Mouse (Mus musculus): ENCODE measurements at regions not wholly inside any gene's neighbourhood (a gene's known extent, or its start where the extent isn't known, plus 50 kb on each side); places are given as distances from the start of the nearest gene placed in this dataset.

GRCm38 (mm10) chr3:144324974-144325373 is 120.0 kb upstream of the Lmo4 start:
- no peak for DNase-seq (ENCODE audit: low read depth, low spot score)

GRCm38 (mm10) chr3:144323524-144323923 is 118.5 kb upstream of the Lmo4 start:
- no peak for DNase-seq (ENCODE audit: low read depth, low spot score)

- no peak for DNase-seq (ENCODE audit: low read depth, low spot score)
Measured at GRCm38 (mm10) chr3:144319468-144320205, 114.6 kb upstream of the Lmo4 start.

GRCm38 (mm10) chr3:144318761-144319467 is 113.9 kb upstream of the Lmo4 start:
- DNase-seq (ENCODE audit: low read depth, low spot score): peak; percentile 19

GRCm38 (mm10) chr3:144310748-144311147 is 105.7 kb upstream of the Lmo4 start:
- DNase-seq (ENCODE audit: low read depth, low spot score): no peak

- no peak for DNase-seq (ENCODE audit: low read depth, low spot score)
Measured at GRCm38 (mm10) chr3:144308616-144309015, 103.6 kb upstream of the Lmo4 start.

GRCm38 (mm10) chr3:144307557-144307956 is 102.5 kb upstream of the Lmo4 start:
- DNase-seq (ENCODE audit: low read depth, low spot score): no peak

GRCm38 (mm10) chr3:144305456-144305855 is 100.4 kb upstream of the Lmo4 start:
- DNase-seq (ENCODE audit: low read depth, low spot score): no peak

- DNase-seq (ENCODE audit: low read depth, low spot score): no peak
Measured at GRCm38 (mm10) chr3:144304924-144305323, 99.9 kb upstream of the Lmo4 start.

GRCm38 (mm10) chr3:144302626-144303025 is 97.6 kb upstream of the Lmo4 start:
- no peak for DNase-seq (ENCODE audit: low read depth, low spot score)

GRCm38 (mm10) chr3:144301068-144301467 is 96.0 kb upstream of the Lmo4 start:
- DNase-seq (ENCODE audit: low read depth, low spot score): no peak

GRCm38 (mm10) chr3:144299239-144299638 is 94.2 kb upstream of the Lmo4 start:
- no peak for DNase-seq (ENCODE audit: low read depth, low spot score)

- no peak for DNase-seq (ENCODE audit: low read depth, low spot score)
Measured at GRCm38 (mm10) chr3:144289489-144289888, 84.5 kb upstream of the Lmo4 start.

- no peak for DNase-seq (ENCODE audit: low read depth, low spot score)
Measured at GRCm38 (mm10) chr3:144286100-144286499, 81.1 kb upstream of the Lmo4 start.

- no peak for DNase-seq (ENCODE audit: low read depth, low spot score)
Measured at GRCm38 (mm10) chr3:144284326-144284725, 79.3 kb upstream of the Lmo4 start.

- DNase-seq (ENCODE audit: low read depth, low spot score): no peak
Measured at GRCm38 (mm10) chr3:144273115-144273514, 68.1 kb upstream of the Lmo4 start.

GRCm38 (mm10) chr3:144270206-144270605 is 65.2 kb upstream of the Lmo4 start:
- DNase-seq (ENCODE audit: low read depth, low spot score): no peak

GRCm38 (mm10) chr3:144264554-144264953 is 59.5 kb upstream of the Lmo4 start:
- no peak for DNase-seq (ENCODE audit: low read depth, low spot score)

- no peak for DNase-seq (ENCODE audit: low read depth, low spot score)
Measured at GRCm38 (mm10) chr3:144260886-144261285, 55.9 kb upstream of the Lmo4 start.

GRCm38 (mm10) chr3:144257714-144258517 is 52.9 kb upstream of the Lmo4 start:
- DNase-seq (ENCODE audit: low read depth, low spot score): no peak

GRCm38 (mm10) chr3:144257196-144257595 is 52.2 kb upstream of the Lmo4 start:
- DNase-seq (ENCODE audit: low read depth, low spot score): no peak
